Mouse (Mus musculus): Measurements from ENCODE around the gene Arid1b.

The Arid1b gene

DNA sequence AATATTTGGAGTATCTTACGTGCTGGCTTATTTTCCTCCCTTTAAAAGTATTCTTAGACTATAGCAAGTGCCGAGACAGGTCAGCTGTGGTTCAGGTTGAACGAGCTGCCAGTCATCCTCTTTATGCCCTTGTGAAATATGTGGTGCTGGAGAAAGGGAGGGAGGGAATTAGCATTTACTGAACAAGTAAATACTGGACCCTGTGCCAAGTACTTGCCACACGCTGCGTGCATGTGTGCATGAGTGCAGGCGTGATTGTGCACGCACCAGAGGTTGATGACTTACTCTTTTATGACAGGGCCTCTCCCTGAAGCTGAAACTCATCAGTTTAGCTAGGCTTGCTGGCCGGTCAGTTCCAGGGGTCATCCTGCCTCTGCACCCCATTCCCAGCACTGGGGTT, 226.9 kb downstream of the Arid1b start:
- DNase-seq, result no peak

DNA sequence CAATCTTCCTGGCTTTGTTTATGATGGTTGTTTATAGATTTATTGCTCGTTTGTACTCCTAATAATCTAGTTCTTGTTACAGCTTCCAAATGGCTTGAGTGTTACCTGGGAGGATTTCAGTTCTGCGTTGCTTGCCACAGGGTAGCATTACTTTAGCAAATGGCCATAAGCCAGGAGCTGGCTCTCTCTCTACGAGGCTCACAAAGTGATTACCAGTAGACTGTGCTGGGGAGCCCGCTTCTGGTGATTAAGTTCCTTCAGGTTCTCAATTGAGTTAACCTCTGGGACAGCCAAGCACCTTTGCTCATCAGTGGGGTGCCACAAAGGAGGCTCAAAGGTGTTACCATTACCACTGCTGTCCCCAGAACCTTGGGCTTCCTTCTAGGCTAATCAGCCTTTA, 227.4 kb downstream of the Arid1b start:
- DNase-seq, result no peak

DNA sequence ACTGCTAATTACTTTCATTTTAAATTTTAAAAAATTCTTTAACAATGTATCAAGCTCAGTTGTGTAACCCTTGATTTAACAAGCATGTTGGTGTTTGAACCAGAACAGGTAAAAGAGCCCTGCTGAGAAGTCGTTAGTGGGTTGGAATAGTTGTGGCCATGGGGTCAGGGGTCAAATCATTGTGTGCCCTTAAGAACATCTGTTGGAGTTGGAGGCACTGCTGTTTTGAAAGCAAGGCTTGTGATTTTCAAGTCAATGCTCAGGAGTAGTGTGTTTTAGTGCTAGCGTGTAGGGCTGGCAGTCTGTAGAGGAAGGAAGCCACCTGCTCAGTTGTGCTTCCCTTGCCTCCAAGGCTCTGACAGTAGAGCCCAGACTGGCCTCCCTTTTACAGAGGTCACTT, 228.7 kb downstream of the Arid1b start:
- no peak for DNase-seq

DNA sequence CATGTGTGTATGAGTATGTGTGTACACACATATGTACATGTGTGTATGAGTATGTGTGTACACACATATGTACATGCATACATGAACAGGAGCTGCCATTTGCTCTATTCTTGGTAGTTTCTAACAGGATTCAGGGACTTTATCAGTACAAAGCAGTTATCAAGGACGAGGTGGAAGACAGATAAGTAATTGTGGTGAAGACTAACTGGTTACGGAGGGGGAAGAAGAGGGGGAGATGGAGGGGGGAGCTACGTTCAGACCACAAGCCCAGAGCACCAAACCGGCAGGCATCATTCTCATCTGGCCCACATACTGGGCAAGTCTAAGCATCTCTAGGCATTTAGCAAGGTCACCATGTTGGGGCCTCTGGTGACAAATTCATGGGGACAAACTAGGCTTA, 230.8 kb downstream of the Arid1b start:
- no peak for DNase-seq

DNA sequence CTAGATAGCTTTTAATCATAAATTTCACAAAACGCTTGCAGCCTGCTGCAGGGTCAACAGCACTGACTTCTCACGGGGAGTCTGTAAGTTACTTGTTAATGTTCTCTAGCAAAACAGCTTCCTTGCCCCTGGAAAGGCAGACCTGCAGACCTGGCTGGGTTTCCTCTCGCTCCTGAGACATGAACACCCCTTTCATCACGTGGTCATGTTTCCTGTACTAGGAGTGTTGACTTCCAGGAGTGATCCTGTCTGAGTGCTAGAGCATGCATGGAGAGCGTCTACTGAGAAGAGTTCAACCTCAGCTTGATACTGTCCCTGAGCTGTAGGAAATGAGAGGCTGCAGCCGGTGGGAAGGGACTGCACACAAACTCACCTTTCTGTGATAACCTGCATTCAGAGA, 233.0 kb downstream of the Arid1b start:
- no peak for DNase-seq

DNA sequence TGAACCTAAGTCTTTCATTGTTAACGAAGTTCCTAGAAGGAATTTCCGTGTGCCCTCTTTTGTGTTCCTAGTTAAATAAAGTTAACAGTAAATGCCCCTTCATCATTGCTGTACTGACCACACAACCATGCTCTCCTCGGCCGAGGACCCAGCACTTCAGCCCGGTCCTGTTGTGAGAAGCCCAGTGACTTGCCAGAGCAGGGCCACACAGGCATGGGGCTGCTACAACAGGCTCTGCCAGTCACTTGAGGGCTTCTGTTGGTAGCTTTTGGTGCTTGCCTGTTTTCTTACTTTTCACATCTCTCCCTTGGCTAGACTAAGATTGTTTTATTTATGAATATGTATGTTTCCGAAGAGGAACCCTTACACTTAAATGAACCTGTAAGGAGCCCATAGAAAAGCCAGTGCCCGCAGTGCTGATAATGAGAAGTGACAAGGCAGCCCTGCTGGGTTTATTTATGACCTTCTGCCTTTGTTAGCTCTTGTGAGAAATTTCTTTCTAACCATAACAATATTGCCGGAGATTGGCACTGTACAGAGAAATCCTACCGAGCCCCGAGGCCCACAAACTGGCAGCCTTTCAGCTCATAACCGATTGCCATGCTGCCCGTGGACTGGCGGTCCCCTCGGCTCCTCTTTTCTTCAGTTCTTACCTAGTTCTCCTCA, 234.0 kb downstream of the Arid1b start:
- no peak for DNase-seq

DNA sequence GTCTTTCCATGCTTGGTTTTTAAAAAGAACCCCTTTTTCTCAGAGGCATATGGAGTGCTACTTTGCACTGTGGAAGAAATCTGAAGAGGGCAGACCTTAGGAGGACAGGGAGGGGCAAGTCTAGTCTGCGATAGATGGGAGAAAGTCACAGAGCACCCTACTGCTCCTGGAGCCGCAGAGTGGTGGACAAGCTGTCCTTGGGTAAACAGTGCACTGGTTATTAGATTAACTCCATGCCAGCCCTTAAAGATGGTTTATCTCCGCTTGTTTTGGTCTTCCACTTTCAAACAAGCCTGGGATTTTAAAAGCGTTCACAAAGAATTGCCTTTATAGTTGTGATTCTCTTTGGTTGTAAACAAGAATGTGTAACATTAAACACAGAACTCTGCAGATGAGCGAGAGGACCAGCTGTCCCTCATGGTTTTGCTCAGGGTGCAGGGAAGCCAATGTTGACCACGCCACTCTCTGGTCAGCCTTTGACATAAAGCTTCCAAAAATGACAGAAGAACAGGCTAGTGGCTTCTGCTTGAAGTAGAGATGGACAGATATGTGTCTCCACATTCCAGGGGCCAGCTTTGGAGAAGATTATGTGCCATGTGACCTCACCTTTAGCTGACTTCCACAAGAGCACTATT, 234.6 kb downstream of the Arid1b start:
- no peak for DNase-seq

DNA sequence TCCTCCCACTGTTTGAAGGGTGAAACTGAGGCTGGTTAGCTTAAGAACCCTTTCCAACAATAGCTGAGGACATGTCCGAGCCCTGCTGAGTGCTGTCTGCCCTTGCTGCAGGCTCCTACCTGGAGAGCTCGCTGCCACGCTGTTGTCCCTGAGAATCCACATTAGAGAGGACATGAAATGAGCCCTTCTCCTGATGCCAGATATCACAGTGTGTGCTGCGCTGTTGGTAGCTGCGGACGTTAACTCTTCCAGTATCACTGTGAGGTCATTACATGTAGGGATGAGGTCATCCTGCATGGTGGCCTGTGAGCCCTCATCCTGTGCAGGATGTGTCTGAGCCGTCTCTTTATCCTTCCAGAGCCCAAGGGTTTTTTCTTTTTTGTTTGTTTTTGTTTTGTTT, 235.9 kb downstream of the Arid1b start:
- DNase-seq, result no peak

DNA sequence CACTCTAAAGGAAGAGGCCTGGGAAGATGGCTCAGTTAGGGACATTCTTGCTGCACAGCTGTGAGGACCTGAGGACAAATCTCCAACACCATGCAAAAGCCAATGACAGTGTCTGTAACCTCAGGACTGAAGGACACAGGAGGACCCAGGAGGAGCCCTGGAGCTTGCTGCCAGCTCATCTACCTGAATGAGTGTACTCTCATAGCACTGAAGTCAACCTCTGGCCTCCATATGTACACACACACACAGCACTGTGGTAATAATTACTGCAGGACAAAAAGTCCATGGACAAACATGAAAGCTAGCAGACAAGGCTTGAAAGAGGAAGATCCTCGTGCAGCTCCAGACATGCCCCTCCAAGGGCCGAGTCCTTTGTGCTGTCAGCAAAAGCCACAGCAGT, 238.0 kb downstream of the Arid1b start:
- no peak for DNase-seq

DNA sequence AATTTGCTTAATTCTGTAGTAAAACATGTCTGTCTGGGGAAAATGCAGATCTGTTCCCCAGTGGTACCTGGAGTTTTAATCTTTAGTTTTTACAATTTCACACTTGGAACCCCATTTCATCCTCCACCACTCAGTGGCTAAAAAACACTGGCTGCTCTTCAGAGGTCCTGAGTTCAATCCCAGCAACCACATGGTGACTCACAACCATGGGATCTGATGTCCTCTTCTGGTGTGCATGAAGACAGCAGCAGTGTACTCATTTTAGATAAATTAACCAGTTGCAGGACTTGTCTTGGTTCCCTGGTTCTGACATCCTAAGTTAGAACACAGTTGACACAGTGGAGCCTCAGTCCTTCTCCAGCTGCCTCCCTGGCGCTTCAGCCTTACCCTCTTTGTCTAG, 239.9 kb downstream of the Arid1b start:
- no peak for DNase-seq

DNA sequence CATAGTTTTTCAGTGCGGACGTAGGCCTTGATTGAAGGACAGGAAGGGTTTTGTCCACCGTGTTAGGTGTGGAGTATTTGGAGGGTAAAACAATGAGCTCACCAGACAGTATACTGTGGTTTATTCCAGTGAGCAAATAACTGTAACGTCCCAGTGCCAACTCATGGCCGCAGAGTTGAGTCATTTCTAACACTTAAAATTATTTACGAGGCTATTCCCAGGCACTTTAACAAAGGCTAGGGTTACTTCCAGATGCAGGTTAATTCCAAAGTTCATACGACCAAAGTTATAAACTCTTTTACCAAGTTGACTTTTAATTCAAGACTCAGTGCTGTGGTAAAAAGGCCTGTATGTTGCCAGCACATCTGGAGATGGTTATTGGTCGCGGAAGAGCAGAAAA, 240.9 kb downstream of the Arid1b start:
- no peak for DNase-seq

DNA sequence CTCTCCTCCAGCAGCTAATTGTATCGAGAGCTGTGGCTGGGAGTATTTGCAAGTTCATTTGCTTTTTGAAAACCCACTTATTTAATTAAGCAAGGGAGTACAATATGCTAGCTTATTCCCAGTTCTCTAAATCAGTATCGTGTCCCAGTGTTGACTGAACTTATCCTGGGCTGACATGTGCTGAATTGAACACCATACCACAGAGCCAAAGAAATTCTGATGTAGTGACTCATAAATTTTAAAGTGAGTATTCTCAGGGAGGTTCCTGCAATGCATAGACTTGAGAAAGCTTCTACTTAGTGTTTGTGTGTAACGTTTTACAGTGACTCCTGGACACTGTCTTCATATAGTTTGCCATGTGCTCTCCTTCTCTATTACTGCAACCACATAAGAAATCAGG, 243.6 kb downstream of the Arid1b start:
- no peak for DNase-seq

DNA sequence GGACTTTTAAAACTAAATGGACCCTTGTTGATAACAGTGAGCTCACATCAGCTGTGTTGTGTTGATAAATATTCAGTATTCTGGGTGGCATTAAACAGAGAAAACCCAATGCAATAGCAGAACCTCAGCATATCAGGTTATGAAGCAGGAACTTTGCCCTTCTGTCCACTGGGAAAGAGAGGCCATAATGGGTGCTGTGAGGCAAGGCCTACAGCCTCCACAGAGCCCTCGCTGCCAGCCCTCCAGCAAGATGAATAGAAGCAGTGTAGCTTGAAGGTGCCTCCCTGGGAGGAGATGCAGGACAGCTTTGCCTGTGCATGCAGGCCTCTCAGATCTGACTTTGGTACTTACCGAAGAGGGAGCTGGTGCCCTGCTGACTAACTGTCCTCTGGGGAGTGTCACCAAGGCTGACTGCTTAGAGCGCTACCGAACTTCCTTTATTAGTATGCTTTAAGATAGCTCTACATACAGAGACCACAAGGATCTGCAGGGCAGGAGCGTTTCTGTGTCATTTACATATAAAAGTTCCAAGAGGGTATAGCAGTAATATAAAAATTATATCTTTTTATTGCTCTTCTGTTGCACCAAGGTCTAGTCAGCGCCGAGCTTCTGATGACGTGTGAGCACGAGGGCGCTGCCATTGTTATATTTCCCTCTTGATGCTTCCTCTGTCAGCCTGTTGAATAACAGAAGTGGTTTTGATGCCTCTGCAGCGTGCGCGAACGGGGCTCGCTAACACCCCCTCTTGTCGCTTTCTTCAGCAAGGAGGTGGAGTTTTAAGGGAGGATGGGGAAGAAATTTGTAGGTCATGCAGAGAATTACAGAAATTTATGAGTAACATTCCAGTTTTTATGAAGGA, 244.5 kb downstream of the Arid1b start:
- DNase-seq, result peak; percentile 29 to 42

DNA sequence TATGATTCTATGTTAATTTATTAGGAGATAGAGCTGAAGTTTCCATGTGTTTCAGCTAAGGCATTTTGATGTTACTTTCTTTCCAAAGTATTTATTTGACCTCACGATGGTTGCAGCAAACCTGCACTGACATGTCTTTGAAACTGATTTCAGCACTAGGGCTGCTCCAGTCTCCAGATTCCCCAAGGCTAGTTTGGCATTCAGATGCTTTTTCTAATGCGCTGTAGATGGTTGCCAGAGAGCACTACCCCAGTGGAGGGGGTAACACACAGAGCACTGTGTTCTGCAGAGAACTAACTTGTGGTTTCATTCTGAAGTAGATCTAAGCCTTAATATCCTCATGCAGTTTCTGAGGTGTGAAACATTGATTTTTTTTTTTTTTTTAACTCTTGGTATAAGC, 250.4 kb downstream of the Arid1b start:
- no peak for DNase-seq

DNA sequence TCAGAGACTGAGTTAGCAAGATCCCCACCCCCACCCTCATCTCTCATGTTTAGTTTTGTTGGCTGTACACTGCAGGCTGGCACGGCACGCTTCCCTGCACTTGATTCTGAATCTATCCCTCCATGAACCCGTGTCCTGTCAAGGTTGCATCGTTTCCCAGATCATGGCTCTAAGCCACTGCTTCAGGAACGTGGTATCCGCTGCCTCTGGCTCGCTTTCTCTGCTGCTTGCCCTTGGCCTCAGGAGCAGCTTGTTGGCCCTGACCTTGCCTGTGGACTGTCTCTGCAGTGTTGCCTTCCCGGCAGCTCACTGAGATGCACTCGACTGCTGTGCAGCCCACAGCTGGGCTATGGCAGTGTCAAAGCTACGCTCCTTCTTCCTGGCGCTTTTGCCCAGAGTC, 252.6 kb downstream of the Arid1b start:
- DNase-seq, result no peak

DNA sequence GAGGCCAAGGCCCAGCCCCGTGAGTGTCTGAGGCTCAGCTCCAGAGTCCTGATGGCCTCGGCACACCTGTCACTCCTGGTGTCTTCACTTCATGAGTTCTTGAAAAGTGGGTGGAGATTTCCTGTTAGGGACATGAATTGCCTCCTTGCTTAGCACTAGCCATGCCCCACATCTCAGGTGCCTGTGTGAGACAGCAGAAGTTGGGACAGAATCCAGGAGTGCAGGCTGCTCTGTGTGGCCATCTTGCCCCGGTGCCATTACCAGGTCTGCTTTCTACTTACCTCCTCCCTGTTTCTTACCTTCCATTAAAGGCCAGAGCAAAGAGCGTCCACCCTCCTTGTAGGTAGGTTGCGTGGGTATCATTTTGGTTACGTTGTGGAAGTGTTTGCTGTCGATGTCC, 253.1 kb downstream of the Arid1b start:
- DNase-seq, result no peak

DNA sequence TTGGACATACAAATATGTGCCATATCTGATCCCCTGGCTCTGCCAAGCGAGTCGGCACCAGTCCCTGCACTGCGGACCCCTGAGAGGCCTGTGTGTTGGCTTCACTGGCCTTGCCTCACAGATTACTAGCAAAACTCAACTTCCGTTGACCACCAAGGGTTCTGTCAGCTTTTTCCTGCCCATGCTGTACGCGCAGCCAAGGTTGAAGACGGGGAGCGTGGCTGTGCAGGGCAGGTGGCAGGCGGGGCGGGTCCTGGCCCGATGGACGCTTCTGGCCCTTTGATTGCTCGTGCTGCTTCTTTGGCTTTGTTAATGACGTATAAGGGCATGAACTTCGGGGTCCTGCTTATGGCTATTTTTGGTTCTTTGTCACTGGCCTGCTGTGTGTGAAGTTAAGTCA, 253.6 kb downstream of the Arid1b start:
- no peak for DNase-seq

DNA sequence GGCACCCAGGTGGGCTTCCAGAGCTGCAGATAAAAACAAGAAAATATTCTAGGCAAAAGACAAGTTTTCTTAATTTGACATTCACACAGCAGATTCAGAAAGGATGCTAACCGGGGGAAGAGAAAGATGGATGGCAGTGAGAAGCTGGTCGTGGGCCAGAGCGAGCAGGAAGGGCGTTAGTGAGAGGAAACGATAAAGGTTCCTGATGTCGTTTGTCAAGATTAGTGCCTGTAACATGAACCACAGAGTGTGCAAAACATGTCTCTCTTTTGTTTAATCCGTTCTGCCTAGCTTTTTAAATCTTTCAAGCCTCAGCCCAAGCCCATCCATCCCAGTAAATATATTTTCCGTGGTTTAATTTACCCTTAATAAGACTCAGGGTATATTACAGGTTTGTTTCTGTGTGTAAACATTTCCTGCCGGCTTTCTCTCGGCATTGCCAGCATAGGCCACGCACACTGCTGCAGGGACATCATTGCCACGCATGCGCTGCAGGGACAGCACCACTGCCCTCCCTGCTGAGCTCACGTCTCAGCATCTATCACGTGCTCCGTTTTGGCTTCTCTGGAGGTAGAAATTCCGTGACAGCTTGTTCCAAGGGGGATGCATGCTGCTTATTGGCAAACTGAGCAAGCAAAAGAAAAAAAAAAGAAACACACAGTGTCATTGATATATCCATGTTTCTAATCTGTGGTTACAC, 255.0 kb downstream of the Arid1b start:
- no peak for DNase-seq

DNA sequence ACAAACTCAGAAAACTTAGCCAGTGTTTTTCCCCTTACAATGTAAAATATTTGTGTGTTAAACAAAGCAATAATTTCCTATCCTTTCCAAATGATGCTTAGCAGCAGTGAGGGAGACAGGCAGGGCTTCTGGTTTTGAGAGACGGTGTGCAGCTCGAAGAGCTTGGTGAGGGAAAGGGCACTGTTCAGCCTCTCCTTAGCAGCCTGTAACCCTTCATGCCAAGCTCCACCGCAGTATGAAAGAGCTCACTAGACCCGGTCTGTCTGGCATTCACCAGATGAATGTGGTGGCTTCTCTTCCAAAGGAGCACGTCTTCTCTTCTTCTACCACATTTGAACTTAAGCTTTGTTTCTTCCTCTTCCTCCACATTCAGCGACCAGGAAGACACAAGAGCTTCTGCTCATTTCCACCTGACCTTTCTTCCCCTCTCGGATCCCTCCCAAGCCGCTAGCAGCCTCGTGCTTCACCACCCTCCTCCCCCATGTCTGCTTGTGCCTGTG, 255.6 kb downstream of the Arid1b start:
- no peak for DNase-seq

DNA sequence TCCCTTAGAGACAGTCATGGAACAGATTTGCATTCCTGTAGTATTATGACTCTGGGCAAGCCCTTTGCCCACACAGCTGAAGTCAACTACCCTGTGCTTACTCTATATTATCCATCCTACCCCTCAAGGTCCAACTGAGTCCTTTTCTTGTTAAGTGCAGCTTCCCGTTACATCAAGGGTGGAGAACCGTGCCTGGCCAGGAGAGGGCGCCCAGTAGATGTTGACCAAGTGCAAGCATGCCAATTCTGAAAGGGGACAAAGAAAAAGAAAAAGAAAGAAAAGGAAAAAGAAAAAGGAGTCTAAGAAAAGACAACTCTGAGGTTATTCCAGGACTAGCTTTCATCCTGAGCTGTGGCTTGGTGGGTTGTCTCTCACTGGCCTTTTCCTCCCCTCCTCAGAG, 258.3 kb downstream of the Arid1b start:
- DNase-seq, result peak; percentile 46 to 76

DNA sequence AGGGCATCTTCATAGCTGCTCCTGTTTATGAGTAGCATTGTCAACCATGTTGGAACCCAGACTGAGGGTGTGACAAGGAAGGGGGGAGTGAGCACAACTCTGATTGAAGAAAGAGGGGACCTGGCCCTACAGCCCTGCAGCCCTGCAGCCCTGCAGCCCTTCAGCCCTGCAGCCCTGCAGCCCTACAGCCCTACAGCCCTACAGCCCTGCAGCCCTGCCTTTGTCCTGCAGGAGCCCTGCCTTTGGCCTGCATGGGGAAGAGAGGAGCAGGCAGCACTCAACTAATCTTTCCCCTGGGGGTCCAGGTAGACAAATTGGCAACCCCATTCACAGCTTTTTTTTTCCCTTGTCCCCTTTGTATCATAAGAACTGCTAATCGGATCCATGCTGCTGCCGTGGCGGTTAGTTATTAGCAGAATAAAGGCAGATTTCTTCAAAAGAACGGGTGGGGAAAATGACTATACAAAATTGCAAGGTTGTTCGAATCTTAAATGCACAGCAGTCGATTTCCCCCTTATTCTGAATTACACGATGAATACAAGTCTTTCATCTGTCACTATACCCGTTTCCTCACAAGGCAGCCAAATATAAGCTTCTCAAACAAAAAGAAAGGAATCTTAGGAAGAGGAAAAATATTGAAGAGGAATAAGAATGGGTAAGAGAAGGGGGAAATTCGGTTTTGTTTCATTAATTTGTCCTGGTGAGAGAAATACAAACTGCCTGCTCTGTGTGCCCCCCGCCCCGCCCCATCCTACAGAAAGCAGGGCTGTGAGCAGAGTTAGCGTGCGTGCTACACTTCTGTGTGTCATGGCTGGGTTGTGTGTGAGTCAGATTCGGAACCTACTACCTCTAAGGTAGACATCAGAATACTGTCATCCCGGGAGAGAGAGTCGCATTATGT, 260.8 kb downstream of the Arid1b start:
- no peak for DNase-seq

DNA sequence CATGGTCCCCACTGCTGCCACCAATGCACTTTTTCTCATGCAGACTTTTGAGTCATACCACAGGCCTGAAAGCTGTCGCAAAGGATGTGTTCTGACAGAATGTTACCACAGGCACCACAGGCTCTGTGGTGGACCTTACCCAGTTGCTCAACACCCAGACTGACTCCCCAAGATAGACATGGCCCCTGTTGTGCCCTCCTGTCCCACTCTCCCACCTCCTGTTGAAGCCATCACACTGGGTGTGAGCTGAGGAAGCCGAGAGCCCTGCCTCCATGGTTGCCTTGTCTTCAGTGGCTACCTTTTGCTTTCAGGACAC, 261.4 kb downstream of the Arid1b start:
- DNase-seq, result no peak

Data from spleen, adult 18-20 months (tissue).